Mouse (Mus musculus) hindbrain, embryonic 13.5 days (tissue): ENCODE measurements at regions not wholly inside any gene's neighbourhood (a gene's known extent, or its start where the extent isn't known, plus 50 kb on each side); places are given as distances from the start of the nearest gene placed in this dataset.
"Not testable (repeated sequence)": the region's sequence is repeated elsewhere in the genome, so short reads cannot be mapped to it uniquely, and the experiment has no call there.

Experiments
- ATAC-seq: fragments of 200-750 bp; cut with Nextera tagmentation; 2 replicates; pipeline ENCODE4 v1.8.0; 2017; ENCODE audit warnings: moderate TSS enrichment; ENCODE audit not compliant: low FRiP score
- H3K27ac ChIP-seq: fragments of 300-500 bp; sonication (generic); 2 replicates; pipeline ENCODE4 v1.5.1; 2015; ENCODE audit warnings: inconsistent platforms, mild to moderate bottlenecking, moderate library complexity
- H3K27me3 ChIP-seq: fragments of 300-500 bp; sonication (generic); 2 replicates; pipeline ENCODE4 v1.6.1; 2015; ENCODE audit warnings: mild to moderate bottlenecking, inconsistent platforms
- H3K36me3 ChIP-seq: fragments of 300-500 bp; sonication (generic); 2 replicates; pipeline ENCODE4 v1.6.1; 2015; ENCODE audit warnings: mild to moderate bottlenecking, inconsistent platforms
- H3K4me1 ChIP-seq: fragments of 300-500 bp; sonication (generic); replicated peaks from 2 replicates; pipeline ENCODE4 v1.6.1; 2015; ENCODE audit warnings: inconsistent platforms
- H3K4me2 ChIP-seq: fragments of 300-500 bp; sonication (generic); 2 replicates; pipeline ENCODE4 v1.6.1; 2015; ENCODE audit warnings: inconsistent platforms, mild to moderate bottlenecking, moderate library complexity
- H3K4me3 ChIP-seq: fragments of 300-500 bp; sonication (generic); 2 replicates; pipeline ENCODE4 v1.5.1; 2015; ENCODE audit warnings: mild to moderate bottlenecking, inconsistent platforms
- H3K9ac ChIP-seq: fragments of 300-500 bp; sonication (generic); 2 replicates; pipeline ENCODE4 v1.6.1; 2015; ENCODE audit warnings: mild to moderate bottlenecking, inconsistent platforms
- H3K9me3 ChIP-seq: fragments of 300-500 bp; sonication (generic); 2 replicates; pipeline ENCODE4 v1.6.1; 2016; ENCODE audit warnings: inconsistent platforms
- WGBS: fragments of 180-500 bp; shearing (Covaris S2); methylation state at CpG from one replicate; pipeline ENCODE4 v1.1.7; 2015; 5-methylcytosine and 5-hydroxymethylcytosine counted together

- ATAC-seq, result no peak
- 82% methylated on average over 2 of the region's 2 CpGs for WGBS
Observed at GRCm38 (mm10) chr13:50092537-50092936, 157.6 kb downstream of the Gm906 start.

GRCm38 (mm10) chr13:50064841-50065240 lies 185.3 kb downstream of the Gm906 start:
- Histone ChIP-seq H3K4me1 (no peaks in the 10 kb centered on the region), H3K36me3 (no peaks in the 10 kb centered on the region), H3K9ac (no peak overlapping the region), H3K4me3 (no peak overlapping the region), H3K9me3 (no peaks in the 10 kb centered on the region), H3K27me3 (no peaks in the 10 kb centered on the region), H3K4me2 (no peak overlapping the region), H3K27ac (no peak overlapping the region)
- 84% methylated on average over 4 of the region's 4 CpGs for WGBS
- ATAC-seq, result no peak

More at GRCm38 (mm10) chr13:50092537-50092936, 157.6 kb downstream of the Gm906 start:
- H3K4me3 ChIP-seq, result no peak overlapping the region
- H3K9me3 ChIP-seq, result no peaks in the 10 kb centered on the region
- no peaks in the 10 kb centered on the region for H3K27me3 ChIP-seq
- H3K36me3 ChIP-seq, result no peaks in the 10 kb centered on the region
- H3K27ac ChIP-seq, result no peak overlapping the region
- no peak overlapping the region for H3K4me2 ChIP-seq
- H3K9ac ChIP-seq, result no peak overlapping the region
- H3K4me1 ChIP-seq, result no peaks in the 10 kb centered on the region

- H3K4me3 ChIP-seq, H3K4me2 ChIP-seq, H3K4me1 ChIP-seq, H3K27ac ChIP-seq, H3K9me3 ChIP-seq, H3K9ac ChIP-seq, ATAC-seq, H3K36me3 ChIP-seq, H3K27me3 ChIP-seq: not testable (repeated sequence)
- whole genome bisulfite sequencing, result 72% methylated on average over 2 of the region's 2 CpGs
Observed at GRCm38 (mm10) chr13:50064365-50064764, 185.7 kb downstream of the Gm906 start.

GRCm38 (mm10) chr13:50059676-50060075 lies 190.4 kb downstream of the Gm906 start:
- not testable (repeated sequence) for H3K27me3 ChIP-seq, H3K36me3 ChIP-seq, ATAC-seq, H3K9ac ChIP-seq, H3K9me3 ChIP-seq, H3K4me3 ChIP-seq, H3K4me1 ChIP-seq, H3K27ac ChIP-seq, H3K4me2 ChIP-seq
- 89% methylated on average over 1 of the region's 1 CpGs for WGBS

GRCm38 (mm10) chr13:50059054-50059453 lies 191.1 kb downstream of the Gm906 start:
- H3K27me3 ChIP-seq, ATAC-seq: not testable (repeated sequence)
- WGBS, result 85% methylated on average over 2 of the region's 2 CpGs

GRCm38 (mm10) chr13:50051746-50052145 lies 198.4 kb downstream of the Gm906 start:
- H3K9ac ChIP-seq, H3K9me3 ChIP-seq, ATAC-seq, H3K4me2 ChIP-seq, H3K27ac ChIP-seq, H3K4me3 ChIP-seq, H3K36me3 ChIP-seq, H3K4me1 ChIP-seq, H3K27me3 ChIP-seq: not testable (repeated sequence)

More at GRCm38 (mm10) chr13:50059054-50059453, 191.1 kb downstream of the Gm906 start:
- H3K4me2 ChIP-seq, H3K4me1 ChIP-seq, H3K27ac ChIP-seq, H3K4me3 ChIP-seq, H3K9me3 ChIP-seq, H3K9ac ChIP-seq, H3K36me3 ChIP-seq: not testable (repeated sequence)

GRCm38 (mm10) chr13:50051110-50051509 lies 199.0 kb downstream of the Gm906 start:
- H3K4me1 ChIP-seq, ATAC-seq, H3K4me2 ChIP-seq, H3K9me3 ChIP-seq, H3K9ac ChIP-seq, H3K4me3 ChIP-seq, H3K36me3 ChIP-seq, H3K27ac ChIP-seq, H3K27me3 ChIP-seq: not testable (repeated sequence)
- WGBS, result 84% methylated on average over 3 of the region's 3 CpGs

- H3K36me3 ChIP-seq, result no peaks in the 10 kb centered on the region
- no peak overlapping the region for H3K27ac ChIP-seq
- H3K4me1 ChIP-seq, result no peaks in the 10 kb centered on the region
- H3K9me3 ChIP-seq, result 0 out of 2 replicates have a peak, but pooled peaks cover 3% of the 10 kb centered on the region
- no peak overlapping the region for H3K4me2 ChIP-seq
- 13% methylated on average over 1 of the region's 1 CpGs for WGBS
- no peak overlapping the region for H3K4me3 ChIP-seq
- no peak overlapping the region for H3K9ac ChIP-seq
- H3K27me3 ChIP-seq, result no peaks in the 10 kb centered on the region
- ATAC-seq, result no peak
Observed at GRCm38 (mm10) chr13:50031757-50032156, 218.4 kb downstream of the Gm906 start.

- not testable (repeated sequence) for H3K9me3 ChIP-seq, H3K36me3 ChIP-seq, H3K4me2 ChIP-seq, H3K27me3 ChIP-seq, H3K4me1 ChIP-seq, H3K9ac ChIP-seq, H3K27ac ChIP-seq, ATAC-seq, H3K4me3 ChIP-seq
- 89% methylated on average over 3 of the region's 3 CpGs for WGBS
Observed at GRCm38 (mm10) chr13:50007730-50008129, 208.9 kb upstream of the Gm30302 start.

- not testable (repeated sequence) for ATAC-seq, H3K36me3 ChIP-seq, H3K9ac ChIP-seq, H3K4me3 ChIP-seq, H3K4me1 ChIP-seq, H3K27me3 ChIP-seq, H3K27ac ChIP-seq, H3K4me2 ChIP-seq, H3K9me3 ChIP-seq
- WGBS, result 79% methylated on average over 4 of the region's 4 CpGs
Observed at GRCm38 (mm10) chr13:49966072-49966471, 167.3 kb upstream of the Gm30302 start.

GRCm38 (mm10) chr13:49957993-49958681 lies 159.3 kb upstream of the Gm30302 start:
- not testable (repeated sequence) for H3K36me3 ChIP-seq, H3K27ac ChIP-seq, H3K4me3 ChIP-seq, H3K9me3 ChIP-seq, H3K27me3 ChIP-seq, H3K4me1 ChIP-seq, H3K9ac ChIP-seq, H3K4me2 ChIP-seq
- ATAC-seq, result peak; percentile 63; the same call in 1 of the 2 replicates
- WGBS, result 22% methylated on average over 5 of the region's 6 CpGs

- no peak for ATAC-seq
- Histone ChIP-seq H3K4me2 (no peak overlapping the region), H3K4me1 (no peaks in the 10 kb centered on the region), H3K4me3 (no peak overlapping the region), H3K9me3 (no peaks in the 10 kb centered on the region), H3K9ac (no peak overlapping the region), H3K27ac (no peak overlapping the region), H3K27me3 (no peaks in the 10 kb centered on the region), H3K36me3 (no peaks in the 10 kb centered on the region)
- WGBS, result 98% methylated on average over 2 of the region's 2 CpGs
Observed at GRCm38 (mm10) chr13:49915781-49916180, 117.0 kb upstream of the Gm30302 start.
